Mouse (Mus musculus) spleen, adult 2 months (tissue): Measurements from ENCODE around the gene Map4. TPM values are rescaled to one million over a fixed set of nuclear protein-coding genes. Genes with fewer than 3 reads are reported as not detected.

Experiments used
- DNase-seq, 2 experiments: peaks; one replicate each; pipeline versions ENCODE4 v3.0.0 to v3.0.0-alpha.2; 2012 to 2021; ENCODE audit warnings: low spot score in 2 of 2, low read depth in 1 of 2
- H3K27ac ChIP-seq: fragments of 200-500 bp; 2 replicates; pipeline ENCODE4 v1.5.1; 2012; ENCODE audit warnings: low read length, inconsistent platforms; ENCODE audit not compliant: insufficient read depth
- H3K27me3 ChIP-seq: fragments of 200-500 bp; 2 replicates; pipeline ENCODE4 v1.6.1; 2012; ENCODE audit warnings: mild to moderate bottlenecking, moderate library complexity, low read length, inconsistent platforms; ENCODE audit not compliant: control insufficient read depth, insufficient read depth
- H3K36me3 ChIP-seq: fragments of 200-500 bp; 2 replicates; pipeline ENCODE4 v1.6.1; 2012; ENCODE audit warnings: mild to moderate bottlenecking, low read length, inconsistent platforms; ENCODE audit not compliant: control insufficient read depth, insufficient read depth
- H3K4me1 ChIP-seq: fragments of 200-500 bp; 2 replicates; pipeline ENCODE4 v1.6.1; 2011; ENCODE audit warnings: inconsistent platforms; ENCODE audit not compliant: control insufficient read depth, insufficient read depth, insufficient read length
- H3K4me3 ChIP-seq: fragments of 200-500 bp; 2 replicates; pipeline ENCODE4 v1.5.1; 2011; ENCODE audit warnings: mild to moderate bottlenecking, inconsistent platforms; ENCODE audit not compliant: insufficient read depth, insufficient read length; ENCODE audit errors: extremely low read depth
- CTCF ChIP-seq: fragments of 200-500 bp; IDR thresholded peaks from 2 replicates; pipeline ENCODE4 v1.5.1; 2011; ENCODE audit warnings: mild to moderate bottlenecking, inconsistent platforms; ENCODE audit not compliant: insufficient read depth, insufficient read length, insufficient replicate concordance; ENCODE audit errors: extremely low read depth
- POLR2A ChIP-seq: fragments of 200-500 bp; IDR thresholded peaks from 2 replicates; pipeline ENCODE4 v1.6.1; 2011; ENCODE audit warnings: low read depth, low read length, inconsistent platforms
- WGBS: fragments of 180-500 bp; shearing (Covaris S2); methylation state at CpG from one replicate; pipeline ENCODE4 v1.1.7; 2018; 5-methylcytosine and 5-hydroxymethylcytosine counted together
- polyA plus RNA-seq: library from polyadenylated mRNA; depleted of rRNA; stranded (reverse); fragments of >200 nt; gene quantifications from 2 replicates; pipeline ENCODE4 v1.2.3, GENCODE M21; 2012

Map4 gene
- polyA plus RNA-seq, 1 experiment = 103 TPM

DNA sequence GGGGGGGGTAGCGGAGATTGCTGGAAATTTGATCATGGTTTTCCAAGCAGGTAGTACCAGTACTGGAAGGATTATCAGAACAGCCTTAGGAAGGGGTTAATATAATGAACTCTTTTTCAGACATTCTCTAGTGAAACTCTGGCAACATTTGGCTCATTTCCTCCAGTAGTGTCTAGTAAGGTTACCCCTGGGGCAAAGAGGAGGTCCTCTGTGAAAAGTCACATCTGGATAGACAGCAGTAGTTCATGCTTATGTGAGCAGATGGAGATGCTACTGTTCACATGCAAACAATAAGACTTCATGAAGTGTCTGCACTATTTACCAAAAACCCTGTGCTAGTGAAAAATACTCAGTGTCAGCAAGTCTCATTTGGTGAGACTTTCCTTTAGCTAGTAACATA lies 125.9 kb downstream of the Map4 start:
- no peak for TF ChIP-seq CTCF
- TF ChIP-seq POLR2A = no peak
- DNase-seq = no peak

GRCm38 (mm10) chr9:110060761-110061160 lies 129.5 kb downstream of the Map4 start:
- DNase-seq = no peak
- no peak overlapping the region for H3K27ac ChIP-seq
- TF ChIP-seq POLR2A (no peak), CTCF (no peak)
- H3K4me3 ChIP-seq = no peak overlapping the region
- WGBS = 72% methylated on average over 2 of the region's 2 CpGs
- H3K27me3 ChIP-seq = no peaks in the 10 kb centered on the region
- no peaks in the 10 kb centered on the region for H3K4me1 ChIP-seq
- peaks cover 5% of the 10 kb centered on the region for H3K36me3 ChIP-seq

More for the DNA sequence above, 125.9 kb downstream of the Map4 start:
- no peaks in the 10 kb centered on the region for H3K27me3 ChIP-seq
- H3K4me3 ChIP-seq = no peak overlapping the region
- no peaks in the 10 kb centered on the region for H3K4me1 ChIP-seq
- no peak overlapping the region for H3K27ac ChIP-seq
- 97% methylated on average over 1 of the region's 1 CpGs for WGBS
- no peaks in the 10 kb centered on the region for H3K36me3 ChIP-seq

- WGBS = 69% methylated on average over 7 of the region's 7 CpGs
- Histone ChIP-seq H3K36me3 (peaks cover 12% of the 10 kb centered on the region), H3K27me3 (no peaks in the 10 kb centered on the region), H3K4me3 (no peak overlapping the region), H3K4me1 (no peaks in the 10 kb centered on the region), H3K27ac (no peak overlapping the region)
- no peak for TF ChIP-seq CTCF
- TF ChIP-seq POLR2A = no peak
- DNase-seq = no peak
Measured at GRCm38 (mm10) chr9:110062405-110062804, 131.1 kb downstream of the Map4 start.

GRCm38 (mm10) chr9:110062861-110063260 lies 131.6 kb downstream of the Map4 start:
- H3K4me1 ChIP-seq = no peaks in the 10 kb centered on the region
- no peak overlapping the region for H3K27ac ChIP-seq
- no peak overlapping the region for H3K4me3 ChIP-seq
- 86% methylated on average over 6 of the region's 6 CpGs for WGBS
- TF ChIP-seq POLR2A = no peak
- TF ChIP-seq CTCF = no peak
- DNase-seq = no peak
- H3K36me3 ChIP-seq = peaks cover 15% of the 10 kb centered on the region
- H3K27me3 ChIP-seq = no peaks in the 10 kb centered on the region

DNA sequence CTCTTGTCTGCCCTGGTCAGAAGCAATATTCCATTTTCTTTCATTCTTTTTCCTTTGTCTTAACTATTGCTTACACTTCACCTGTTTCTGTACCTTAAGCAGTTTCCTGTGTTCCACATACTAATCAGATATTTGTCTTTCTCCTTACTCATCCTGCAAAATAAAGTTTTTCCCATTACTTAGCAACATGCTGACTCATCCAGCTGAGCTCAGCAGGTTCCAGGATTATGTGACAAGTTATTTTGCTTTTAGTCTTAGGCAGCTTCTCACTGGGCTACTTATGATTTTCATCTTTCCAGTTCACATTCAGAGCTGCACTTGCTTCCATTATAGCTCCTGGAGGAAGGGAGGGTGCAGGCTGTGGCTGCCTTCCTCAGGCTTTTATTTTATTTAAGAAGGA lies 133.4 kb downstream of the Map4 start:
- Histone ChIP-seq H3K27ac (no peak overlapping the region), H3K4me1 (no peaks in the 10 kb centered on the region), H3K4me3 (no peak overlapping the region), H3K36me3 (peaks cover 24% of the 10 kb centered on the region), H3K27me3 (no peaks in the 10 kb centered on the region)
- TF ChIP-seq CTCF = no peak
- DNase-seq = no peak

- Histone ChIP-seq H3K27me3 (no peaks in the 10 kb centered on the region), H3K4me3 (no peak overlapping the region), H3K4me1 (no peaks in the 10 kb centered on the region), H3K27ac (no peak overlapping the region), H3K36me3 (peaks cover 26% of the 10 kb centered on the region)
- WGBS = 92% methylated on average over 6 of the region's 6 CpGs
- no peak for DNase-seq
- TF ChIP-seq CTCF (no peak), POLR2A (no peak)
Measured at GRCm38 (mm10) chr9:110068745-110069144, 137.5 kb downstream of the Map4 start.

GRCm38 (mm10) chr9:110070358-110070757 lies 139.1 kb downstream of the Map4 start:
- Histone ChIP-seq H3K27ac (no peak overlapping the region), H3K4me3 (no peak overlapping the region), H3K27me3 (no peaks in the 10 kb centered on the region), H3K36me3 (peaks cover 24% of the 10 kb centered on the region), H3K4me1 (no peaks in the 10 kb centered on the region)
- WGBS = 87% methylated on average over 9 of the region's 9 CpGs
- TF ChIP-seq CTCF (no peak), POLR2A (no peak)
- no peak for DNase-seq

DNA sequence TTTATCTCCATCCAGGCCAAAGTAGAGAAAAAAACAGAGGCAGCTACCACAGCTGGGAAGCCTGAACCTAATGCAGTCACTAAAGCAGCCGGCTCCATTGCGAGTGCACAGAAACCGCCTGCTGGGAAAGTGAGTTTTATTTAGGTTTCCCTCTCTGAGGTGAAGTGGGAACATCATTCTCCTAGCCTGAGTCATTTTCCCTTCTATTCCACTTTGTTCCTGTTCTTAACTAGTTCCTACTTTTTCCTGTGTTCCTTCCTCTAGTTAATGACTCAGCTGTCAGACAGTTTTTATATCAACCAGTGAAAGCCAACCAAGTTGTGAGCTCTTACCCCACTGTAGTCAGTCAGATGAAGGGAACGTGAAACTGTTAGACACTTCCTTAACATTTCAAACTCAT lies 139.8 kb downstream of the Map4 start:
- H3K4me1 ChIP-seq = no peaks in the 10 kb centered on the region
- DNase-seq = no peak
- H3K27ac ChIP-seq = no peak overlapping the region
- H3K4me3 ChIP-seq = no peak overlapping the region
- H3K27me3 ChIP-seq = no peaks in the 10 kb centered on the region
- peaks cover 24% of the 10 kb centered on the region for H3K36me3 ChIP-seq
- 82% methylated on average over 4 of the region's 4 CpGs for WGBS
- TF ChIP-seq POLR2A (no peak), CTCF (no peak)
